Mouse (Mus musculus): Measurements from ENCODE around the gene Col26a1. TPM values are rescaled to one million over a fixed set of nuclear protein-coding genes. Genes with fewer than 3 reads are reported as not detected.
A peak's percentile ranks its signal among the peaks of the same experiment; 100 is the strongest.

Col26a1 gene
- polyA plus RNA-seq, 1 experiment from 2014 or later, result not detected

DNA sequence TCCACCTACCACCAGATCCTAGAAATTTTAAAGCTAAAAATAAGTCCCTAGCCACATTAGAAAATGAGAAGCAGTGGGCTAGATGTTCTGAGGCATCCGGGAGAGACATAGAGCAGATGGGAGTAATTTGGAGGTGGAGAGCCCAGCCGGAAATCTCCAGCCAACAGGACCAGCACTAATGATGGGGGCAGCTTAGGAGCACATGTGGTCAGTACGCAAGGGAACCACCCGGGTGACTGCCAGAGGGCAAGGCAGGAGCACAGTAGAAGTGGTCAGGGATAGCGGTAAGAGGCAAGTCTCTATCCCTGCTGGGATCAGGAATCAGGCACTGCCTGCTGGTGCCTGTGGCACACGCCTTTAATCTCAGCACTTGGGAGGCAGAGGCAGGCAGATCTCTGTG, 32.3 kb downstream of the Col26a1 start:
- WGBS (ENCODE audit: insufficient replicate concordance), result 82% methylated on average over 6 of the region's 6 CpGs
- TF ChIP-seq CTCF (IDR thresholded peaks at IDR 0.05; ENCODE audit: low read depth), result no peak
- no peak for TF ChIP-seq EP300 (IDR thresholded peaks at IDR 0.05; ENCODE audit: low read depth)
- H3K27me3 ChIP-seq (ENCODE audit: insufficient read depth, low read length), result no peaks in the 10 kb centered on the region
- no peaks in the 10 kb centered on the region for H3K4me1 ChIP-seq (ENCODE audit: insufficient read depth)
- no peaks in the 10 kb centered on the region for H3K36me3 ChIP-seq (replicated peaks; ENCODE audit: insufficient read depth, low read length)
- no peak overlapping the region for H3K27ac ChIP-seq (ENCODE audit: low read depth)
- no peak overlapping the region for H3K4me3 ChIP-seq (ENCODE audit: low read depth, low read length)
- H3K9me3 ChIP-seq (ENCODE audit: low read length), result no peaks in the 10 kb centered on the region
- no peak for DNase-seq
- no peak for ATAC-seq
- no peak overlapping the region for H3K4me2 ChIP-seq (ENCODE audit: low read depth, low read length)
- H3K9ac ChIP-seq (replicated peaks), result no peak overlapping the region

GRCm38 (mm10) chr5:136846385-136847264, 36.4 kb downstream of the Col26a1 start:
- ATAC-seq (no peak), DNase-seq (no peak)
- Histone ChIP-seq H3K9ac (replicated peaks) (no peak overlapping the region), H3K27ac (ENCODE audit: low read depth) (no peak overlapping the region), H3K4me1 (ENCODE audit: insufficient read depth) (no peaks in the 10 kb centered on the region), H3K4me2 (ENCODE audit: low read depth, low read length) (no peak overlapping the region), H3K36me3 (replicated peaks; ENCODE audit: insufficient read depth, low read length) (no peaks in the 10 kb centered on the region), H3K27me3 (ENCODE audit: insufficient read depth, low read length) (no peaks in the 10 kb centered on the region), H3K9me3 (ENCODE audit: low read length) (no peaks in the 10 kb centered on the region), H3K4me3 (ENCODE audit: low read depth, low read length) (no peak overlapping the region)
- 79% methylated on average over 19 of the region's 19 CpGs for WGBS (ENCODE audit: insufficient replicate concordance)
- TF ChIP-seq CTCF (IDR thresholded peaks at IDR 0.05; ENCODE audit: low read depth) (no peak), EP300 (IDR thresholded peaks at IDR 0.05; ENCODE audit: low read depth) (no peak)

GRCm38 (mm10) chr5:136843930-136844329, 39.1 kb downstream of the Col26a1 start:
- no peak overlapping the region for H3K9ac ChIP-seq (replicated peaks)
- no peaks in the 10 kb centered on the region for H3K9me3 ChIP-seq (ENCODE audit: low read length)
- WGBS (ENCODE audit: insufficient replicate concordance), result 56% methylated on average over 5 of the region's 5 CpGs
- ATAC-seq (no peak), DNase-seq (no peak)
- H3K4me3 ChIP-seq (ENCODE audit: low read depth, low read length), result no peak overlapping the region
- H3K36me3 ChIP-seq (replicated peaks; ENCODE audit: insufficient read depth, low read length), result no peaks in the 10 kb centered on the region
- no peak overlapping the region for H3K4me2 ChIP-seq (ENCODE audit: low read depth, low read length)
- no peaks in the 10 kb centered on the region for H3K27me3 ChIP-seq (ENCODE audit: insufficient read depth, low read length)
- H3K27ac ChIP-seq (ENCODE audit: low read depth), result no peak overlapping the region
- no peak for TF ChIP-seq CTCF (IDR thresholded peaks at IDR 0.05; ENCODE audit: low read depth)
- TF ChIP-seq EP300 (IDR thresholded peaks at IDR 0.05; ENCODE audit: low read depth), result no peak
- no peaks in the 10 kb centered on the region for H3K4me1 ChIP-seq (ENCODE audit: insufficient read depth)

GRCm38 (mm10) chr5:136840036-136840435, 43.0 kb downstream of the Col26a1 start:
- no peak for TF ChIP-seq EP300 (IDR thresholded peaks at IDR 0.05; ENCODE audit: low read depth)
- peak; percentile 86 for TF ChIP-seq CTCF (IDR thresholded peaks at IDR 0.05; ENCODE audit: low read depth)
- no peaks in the 10 kb centered on the region for H3K27me3 ChIP-seq (ENCODE audit: insufficient read depth, low read length)
- H3K9ac ChIP-seq (replicated peaks), result no peak overlapping the region
- WGBS (ENCODE audit: insufficient replicate concordance), result 7% methylated on average over 8 of the region's 8 CpGs
- H3K4me2 ChIP-seq (ENCODE audit: low read depth, low read length), result no peak overlapping the region
- no peaks in the 10 kb centered on the region for H3K9me3 ChIP-seq (ENCODE audit: low read length)
- H3K27ac ChIP-seq (ENCODE audit: low read depth), result no peak overlapping the region
- peak; percentile 75 for DNase-seq
- no peak for ATAC-seq
- no peaks in the 10 kb centered on the region for H3K4me1 ChIP-seq (ENCODE audit: insufficient read depth)
- H3K36me3 ChIP-seq (replicated peaks; ENCODE audit: insufficient read depth, low read length), result no peaks in the 10 kb centered on the region
- H3K4me3 ChIP-seq (ENCODE audit: low read depth, low read length), result no peak overlapping the region

DNA sequence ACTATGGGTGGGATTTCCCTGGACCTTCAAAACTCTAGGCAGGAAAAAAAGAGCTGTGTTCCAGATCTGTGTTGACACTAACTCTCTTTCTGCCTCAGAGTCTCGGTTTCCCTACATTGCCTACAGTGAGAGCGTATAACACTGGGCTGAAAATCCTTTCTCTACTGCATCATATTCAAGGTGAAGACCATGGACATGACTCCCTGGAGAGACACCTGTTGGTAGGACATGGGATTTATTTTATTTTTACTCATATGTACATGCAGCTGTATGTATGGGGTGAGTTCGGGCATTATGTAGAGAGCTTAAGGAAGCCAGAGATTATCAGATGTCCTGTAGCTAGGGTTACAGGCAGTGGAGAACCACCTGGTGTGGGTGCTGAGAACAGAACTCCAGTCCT, 50.0 kb downstream of the Col26a1 start:
- Histone ChIP-seq H3K4me2 (ENCODE audit: low read depth, low read length) (no peak overlapping the region), H3K9me3 (ENCODE audit: low read length) (no peaks in the 10 kb centered on the region), H3K4me1 (ENCODE audit: insufficient read depth) (no peaks in the 10 kb centered on the region), H3K9ac (replicated peaks) (no peak overlapping the region), H3K36me3 (replicated peaks; ENCODE audit: insufficient read depth, low read length) (no peaks in the 10 kb centered on the region), H3K4me3 (ENCODE audit: low read depth, low read length) (no peak overlapping the region), H3K27ac (ENCODE audit: low read depth) (no peak overlapping the region), H3K27me3 (ENCODE audit: insufficient read depth, low read length) (no peaks in the 10 kb centered on the region)
- ATAC-seq (no peak), DNase-seq (no peak)
- no peak for TF ChIP-seq EP300 (IDR thresholded peaks at IDR 0.05; ENCODE audit: low read depth)
- TF ChIP-seq CTCF (IDR thresholded peaks at IDR 0.05; ENCODE audit: low read depth), result peak; percentile 11; the same call in 1 of the 2 replicates
- 65% methylated on average over 3 of the region's 3 CpGs for WGBS (ENCODE audit: insufficient replicate concordance)

DNA sequence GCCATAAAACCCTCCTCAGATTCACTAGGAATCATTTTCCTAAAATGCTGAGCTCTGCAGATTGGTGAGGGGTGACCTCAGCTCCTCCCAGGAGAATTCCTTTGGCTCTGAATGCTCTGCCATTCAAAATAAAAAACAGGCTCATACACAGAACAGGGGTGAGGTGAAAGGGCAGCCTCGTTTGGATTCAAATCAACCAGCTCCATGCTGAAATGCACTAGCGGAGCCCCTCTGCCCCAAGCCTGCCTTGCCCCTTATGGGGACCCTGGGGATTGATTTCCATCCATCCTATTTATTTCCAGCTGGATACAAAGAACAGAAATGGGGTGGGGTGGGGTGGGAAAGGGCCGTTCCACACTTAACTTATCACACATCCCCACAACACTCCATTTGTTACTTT, 52.9 kb downstream of the Col26a1 start:
- Histone ChIP-seq H3K4me2 (ENCODE audit: low read depth, low read length) (no peak overlapping the region), H3K27ac (ENCODE audit: low read depth) (no peak overlapping the region), H3K36me3 (replicated peaks; ENCODE audit: insufficient read depth, low read length) (no peaks in the 10 kb centered on the region), H3K27me3 (ENCODE audit: insufficient read depth, low read length) (no peaks in the 10 kb centered on the region), H3K4me1 (ENCODE audit: insufficient read depth) (no peaks in the 10 kb centered on the region), H3K9ac (replicated peaks) (no peak overlapping the region), H3K9me3 (ENCODE audit: low read length) (no peaks in the 10 kb centered on the region), H3K4me3 (ENCODE audit: low read depth, low read length) (no peak overlapping the region)
- ATAC-seq (no peak), DNase-seq (no peak)
- TF ChIP-seq EP300 (IDR thresholded peaks at IDR 0.05; ENCODE audit: low read depth) (no peak), CTCF (IDR thresholded peaks at IDR 0.05; ENCODE audit: low read depth) (no peak)
- 74% methylated on average over 3 of the region's 3 CpGs for WGBS (ENCODE audit: insufficient replicate concordance)
